Mouse (Mus musculus): ENCODE data around the gene Syt9.

Gene Syt9

GRCm38 (mm10) chr7:107529364-107529763 is 158.8 kb downstream of the Syt9 start:
- ATAC-seq (ENCODE audit: insufficient number of reproducible peaks, low FRiP score, low TSS enrichment) = no peak

DNA sequence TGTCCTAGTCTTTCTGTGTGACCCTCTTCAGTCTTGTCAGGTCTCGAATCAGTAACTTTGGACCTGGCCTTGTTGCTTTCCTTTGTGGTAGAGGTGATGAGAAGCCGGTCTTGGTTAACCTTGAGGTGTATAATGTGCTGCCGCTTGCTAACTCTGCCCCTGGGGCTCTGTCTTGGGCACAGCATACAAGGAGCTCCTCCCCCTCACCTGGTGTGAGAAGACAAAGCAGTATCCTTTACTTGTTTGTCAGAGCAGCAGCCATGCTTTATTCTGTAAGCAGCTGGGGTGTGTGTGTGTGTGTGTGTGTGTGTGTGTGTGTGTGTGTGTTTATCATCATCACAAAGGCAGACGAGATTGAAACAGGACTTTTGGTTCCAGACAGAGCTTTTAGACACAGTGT is 164.8 kb downstream of the Syt9 start:
- ATAC-seq (ENCODE audit: insufficient number of reproducible peaks, low FRiP score, low TSS enrichment) = no peak

GRCm38 (mm10) chr7:107536516-107536915 is 166.0 kb downstream of the Syt9 start:
- no peak for ATAC-seq (ENCODE audit: insufficient number of reproducible peaks, low FRiP score, low TSS enrichment)

- ATAC-seq (ENCODE audit: insufficient number of reproducible peaks, low FRiP score, low TSS enrichment) = no peak
These were observed 169.5 kb downstream of the Syt9 start for GRCm38 (mm10) chr7:107540034-107540433.

- no peak for ATAC-seq (ENCODE audit: insufficient number of reproducible peaks, low FRiP score, low TSS enrichment)
These were observed 174.5 kb downstream of the Syt9 start for GRCm38 (mm10) chr7:107545011-107545410.

DNA sequence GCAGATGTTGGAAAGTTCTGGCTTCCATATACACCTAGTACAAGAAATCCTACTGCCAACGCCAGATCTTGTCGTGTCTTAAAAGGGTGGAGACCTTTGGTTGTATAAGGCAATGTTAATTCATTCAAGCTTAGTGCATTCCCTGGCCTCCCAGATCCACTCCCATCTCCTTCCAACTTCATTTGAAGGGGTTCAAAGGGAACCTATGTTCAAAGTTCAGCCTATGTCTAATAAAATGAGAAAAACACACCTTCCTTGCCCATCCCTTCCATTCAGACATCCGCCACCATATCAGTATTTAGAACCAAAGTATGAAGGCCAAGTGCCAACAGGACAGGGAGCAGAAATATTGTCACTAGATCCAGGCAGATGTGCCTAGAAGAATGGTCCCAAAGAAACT is 177.3 kb downstream of the Syt9 start:
- no peak for ATAC-seq (ENCODE audit: insufficient number of reproducible peaks, low FRiP score, low TSS enrichment)

- no peak for ATAC-seq (ENCODE audit: insufficient number of reproducible peaks, low FRiP score, low TSS enrichment)
These were observed 182.9 kb downstream of the Syt9 start for GRCm38 (mm10) chr7:107553461-107553860.

DNA sequence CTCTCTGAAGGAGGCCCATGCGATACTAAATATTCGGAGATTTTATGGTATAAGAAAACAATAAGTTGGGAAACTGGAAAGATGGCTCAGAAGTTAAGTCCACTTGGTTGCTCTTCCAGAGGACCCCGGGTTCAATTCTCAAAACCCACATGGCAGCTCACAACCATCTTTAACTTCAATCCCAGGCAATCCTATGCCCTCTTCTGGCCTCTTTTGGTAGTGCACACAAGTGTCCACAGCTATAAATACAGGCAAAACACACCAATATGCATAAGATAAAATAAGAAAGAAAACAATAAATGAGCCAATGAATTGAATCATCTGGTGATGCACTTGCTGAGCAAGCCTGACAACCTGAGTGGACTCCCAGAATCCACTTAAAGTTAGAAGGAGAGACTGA is 185.4 kb downstream of the Syt9 start:
- ATAC-seq (ENCODE audit: insufficient number of reproducible peaks, low FRiP score, low TSS enrichment) = no peak

DNA sequence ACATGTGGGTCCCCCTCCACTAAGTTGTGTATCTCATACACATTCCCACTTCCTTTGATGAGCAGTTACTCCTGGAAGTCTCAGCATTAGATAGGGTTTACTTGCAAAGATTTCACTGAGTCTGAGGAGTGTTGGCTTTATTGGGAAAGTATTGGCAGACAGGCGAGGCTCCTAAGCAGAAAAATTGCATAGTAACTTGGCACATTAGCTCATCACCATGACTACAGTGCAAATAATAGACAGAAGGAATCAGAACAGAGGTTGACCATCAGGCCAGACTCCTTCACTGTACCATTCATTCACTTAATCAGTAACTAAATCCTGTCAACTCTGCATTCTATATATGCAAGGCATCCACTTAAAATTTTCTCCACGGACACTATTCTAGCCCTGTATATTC is 190.1 kb downstream of the Syt9 start:
- ATAC-seq (ENCODE audit: insufficient number of reproducible peaks, low FRiP score, low TSS enrichment) = no peak

- ATAC-seq (ENCODE audit: insufficient number of reproducible peaks, low FRiP score, low TSS enrichment) = no peak
These were observed 191.1 kb downstream of the Syt9 start for GRCm38 (mm10) chr7:107561584-107561983.

DNA sequence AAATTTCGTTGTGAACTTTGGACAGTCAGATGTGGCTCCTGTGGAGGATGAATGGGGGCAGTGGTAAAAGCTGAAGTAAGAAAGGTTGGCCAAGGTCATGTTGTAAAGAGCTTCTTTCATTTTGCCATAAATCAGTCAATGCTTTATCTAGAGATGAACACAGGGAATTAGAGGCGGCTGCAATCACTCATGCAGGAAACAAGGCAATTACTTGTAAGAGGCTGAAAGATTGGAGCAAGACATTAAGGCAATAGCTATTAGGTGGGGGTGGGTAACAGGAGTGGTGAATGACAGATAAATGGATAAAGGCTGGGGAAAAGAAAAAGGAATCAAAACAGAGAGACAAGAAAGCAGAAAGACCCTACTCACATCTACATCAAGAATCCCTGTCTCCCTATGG is 193.2 kb downstream of the Syt9 start:
- no peak for ATAC-seq (ENCODE audit: insufficient number of reproducible peaks, low FRiP score, low TSS enrichment)

- no peak for ATAC-seq (ENCODE audit: insufficient number of reproducible peaks, low FRiP score, low TSS enrichment)
These were observed 196.7 kb downstream of the Syt9 start, which contains the start of gene Olfml1 for GRCm38 (mm10) chr7:107567261-107567671. Olfml1 (plus strand) TSS chr7:107567446.

- no peak for ATAC-seq (ENCODE audit: insufficient number of reproducible peaks, low FRiP score, low TSS enrichment)
These were observed 197.1 kb downstream of the Syt9 start for GRCm38 (mm10) chr7:107567674-107568073.

GRCm38 (mm10) chr7:107568971-107569370 is 198.4 kb downstream of the Syt9 start:
- 0 out of 2 replicates have a peak, but pooled peaks have one; percentile 49 for ATAC-seq (ENCODE audit: insufficient number of reproducible peaks, low FRiP score, low TSS enrichment)

DNA sequence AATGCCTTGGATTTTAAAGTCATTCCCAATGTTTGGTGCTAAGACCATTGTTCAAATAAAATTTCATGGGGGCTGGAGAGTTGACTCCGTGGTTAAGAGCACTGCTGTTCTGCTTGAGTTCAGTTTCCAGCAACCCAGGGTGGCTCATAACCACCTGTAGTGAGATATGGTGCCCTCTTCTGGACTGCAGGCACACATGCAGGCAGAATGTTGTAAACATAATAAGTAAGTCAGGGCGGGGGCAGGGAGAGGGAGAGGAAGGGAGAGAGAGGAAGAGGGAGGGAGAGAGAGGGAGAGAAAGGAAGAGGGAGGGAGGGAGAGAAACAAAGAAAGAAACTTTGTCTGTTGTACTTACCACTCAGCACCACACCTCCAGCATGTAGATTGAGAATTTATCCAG is 203.3 kb downstream of the Syt9 start:
- no peak for ATAC-seq (ENCODE audit: insufficient number of reproducible peaks, low FRiP score, low TSS enrichment)

- no peak for ATAC-seq (ENCODE audit: insufficient number of reproducible peaks, low FRiP score, low TSS enrichment)
These were observed 203.7 kb downstream of the Syt9 start for GRCm38 (mm10) chr7:107574276-107574675.

DNA sequence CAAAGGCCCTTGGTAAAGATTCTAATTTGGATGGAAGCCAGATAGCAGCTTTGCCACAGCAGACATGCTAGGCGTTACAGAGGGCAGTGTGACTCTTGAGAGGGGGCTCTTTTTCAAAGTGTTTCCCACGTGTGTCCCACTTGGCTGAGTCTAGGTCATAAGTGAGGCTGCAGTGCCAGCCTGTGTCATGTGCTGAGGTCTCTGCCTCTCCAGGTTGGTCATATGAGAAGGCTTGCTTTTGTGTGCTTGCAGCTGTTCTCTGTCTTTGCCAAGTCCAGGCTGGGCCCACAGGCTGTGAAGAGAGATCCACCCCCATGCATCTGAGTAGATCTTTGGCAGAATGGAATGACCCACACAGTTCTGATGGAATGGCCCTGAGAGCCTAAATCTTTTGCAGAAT is 222.1 kb downstream of the Syt9 start:
- ATAC-seq (ENCODE audit: insufficient number of reproducible peaks, low FRiP score, low TSS enrichment) = no peak

DNA sequence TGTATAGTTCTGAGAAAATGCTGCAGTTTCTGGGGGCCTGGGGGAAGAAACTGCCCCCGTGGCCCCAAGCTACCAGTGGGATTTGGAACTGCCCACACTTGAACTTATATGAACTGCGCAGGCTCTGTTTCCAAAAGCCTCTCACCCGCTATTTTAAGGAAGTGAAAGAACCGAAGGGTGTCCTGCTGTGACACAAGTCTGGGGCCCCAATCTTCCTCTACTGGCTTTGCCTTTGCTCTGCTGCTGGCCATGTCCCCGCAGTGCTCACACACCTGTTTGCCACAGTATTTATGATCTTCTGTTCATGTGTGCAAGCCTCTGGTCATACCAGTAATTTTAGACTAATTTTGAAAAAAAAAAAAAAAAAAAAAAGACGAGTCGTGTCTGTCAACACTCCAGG is 223.4 kb downstream of the Syt9 start:
- no peak for ATAC-seq (ENCODE audit: insufficient number of reproducible peaks, low FRiP score, low TSS enrichment)

GRCm38 (mm10) chr7:107594325-107594856 is 223.9 kb downstream of the Syt9 start:
- peak; percentile 63; the same call in 1 of the 2 replicates for ATAC-seq (ENCODE audit: insufficient number of reproducible peaks, low FRiP score, low TSS enrichment)

DNA sequence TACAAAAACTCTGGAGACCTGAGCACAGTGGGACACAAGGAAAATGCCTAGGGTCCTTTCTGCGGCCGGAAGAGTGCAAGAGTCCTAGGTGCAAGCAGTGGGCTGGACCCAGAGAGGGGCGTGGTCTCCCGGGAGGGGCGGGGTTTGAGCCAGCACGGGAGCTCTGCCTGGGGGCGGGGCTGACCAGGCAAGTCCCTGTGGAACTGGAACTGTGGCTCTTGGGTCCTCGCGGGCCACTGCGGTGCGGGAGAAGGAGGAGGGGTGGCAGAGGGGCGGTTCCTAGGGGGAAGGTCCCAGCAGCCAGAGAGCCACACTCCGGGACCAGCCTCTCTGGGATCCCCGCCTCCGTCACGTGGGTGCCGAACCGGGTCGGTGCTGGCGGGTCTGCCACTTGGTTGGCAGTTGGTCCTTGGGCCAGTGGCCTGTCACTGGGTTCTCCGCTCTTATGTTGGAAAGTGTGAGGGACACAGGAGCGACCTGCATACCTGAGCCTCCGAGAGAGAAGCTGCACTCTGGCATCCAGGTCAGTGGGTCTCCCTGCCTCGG is 224.4 kb downstream of the Syt9 start, which contains the start of gene Ppfibp2:
TSS of gene Ppfibp2 (plus strand) at position 351 of the 546 bp plus-strand sequence.
- peak; percentile 88 for ATAC-seq (ENCODE audit: insufficient number of reproducible peaks, low FRiP score, low TSS enrichment)

DNA sequence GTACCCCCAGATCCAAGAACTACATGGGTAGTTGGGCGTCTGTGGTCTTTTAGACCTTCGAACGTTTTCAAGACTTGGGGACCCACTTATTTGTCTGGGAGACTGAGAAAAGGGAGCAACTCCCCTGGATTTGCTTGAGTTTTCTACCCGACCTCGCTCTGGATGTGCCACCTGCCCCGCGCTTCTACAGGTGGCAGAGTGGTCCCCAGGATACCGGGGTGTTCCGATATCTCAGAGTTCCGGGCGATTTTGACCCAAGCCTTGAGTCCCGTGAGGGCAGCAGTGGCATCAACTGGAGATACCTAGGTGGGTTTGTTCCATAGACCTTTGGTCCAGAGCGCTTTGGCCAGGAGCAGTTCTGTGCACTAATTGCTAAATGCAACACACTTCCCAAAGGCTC is 224.9 kb downstream of the Syt9 start:
- no peak for ATAC-seq (ENCODE audit: insufficient number of reproducible peaks, low FRiP score, low TSS enrichment)

DNA sequence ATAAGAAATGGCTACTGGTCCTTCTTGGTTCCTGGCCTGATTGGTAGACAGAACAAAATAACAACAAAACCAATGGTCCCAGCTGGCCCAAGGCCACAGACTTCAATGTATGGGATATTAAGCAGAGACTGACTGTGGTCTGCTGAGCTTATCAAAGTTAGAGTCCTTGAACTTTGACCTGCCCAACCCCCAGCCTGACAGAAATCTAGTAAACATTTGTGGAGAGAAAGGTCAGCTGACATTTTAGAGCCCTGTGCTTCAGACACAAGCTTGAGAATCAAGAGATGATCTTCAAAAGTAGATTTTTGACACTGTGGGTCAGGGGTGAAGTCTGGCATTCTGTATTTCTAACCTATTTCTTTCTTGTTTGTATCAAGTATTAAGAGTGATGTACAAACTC is 226.2 kb downstream of the Syt9 start:
- ATAC-seq (ENCODE audit: insufficient number of reproducible peaks, low FRiP score, low TSS enrichment) = no peak

All from cerebellum, adult (tissue).